Comparison of ENCODE assay signal across 9 mouse cellular contexts in the genomic region with DNA sequence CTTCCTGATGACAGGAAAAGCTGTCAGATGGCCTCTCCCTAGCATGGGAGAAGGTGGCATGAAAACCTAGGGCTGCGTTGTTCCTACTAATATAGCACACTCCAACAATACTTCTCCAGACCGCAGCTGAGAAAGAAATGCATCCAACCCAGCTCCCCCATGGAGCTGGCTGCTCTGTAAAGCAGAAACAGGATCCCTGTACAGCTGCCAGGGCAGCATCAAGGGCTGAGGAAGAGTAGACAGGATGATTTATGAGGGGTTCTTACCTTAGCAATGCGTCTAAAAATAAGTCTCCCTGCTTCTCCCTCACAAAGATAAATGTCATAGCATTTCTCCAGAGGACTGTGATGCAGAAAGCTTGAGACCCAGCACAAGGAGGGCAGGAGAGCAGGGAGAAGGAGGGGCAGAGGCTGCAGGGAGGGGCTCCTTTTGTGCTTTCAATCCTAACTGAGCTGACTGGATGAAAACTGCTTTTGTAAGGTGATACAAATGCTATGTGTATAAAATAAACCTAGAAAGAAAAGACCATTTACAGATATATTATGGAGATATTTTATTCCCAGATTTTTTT.
DNase-seq lines count a peak whose midpoint lies in the region; ATAC-seq lines count a peak whose summit lies in the region.
"Had no signal": no experiment of that assay in that cellular context is flagged by ENCODE, and none has a peak within 500 bp of the region (broad histone marks: within the 10 kb centered on the region; RNA-seq: fewer than 3 reads in every experiment).

No protein-coding gene starts in this region.

- H3K9ac ChIP-seq in forebrain, embryonic 14.5 days (ENCODE audit: low read length) = no peak overlapping the region; the same call in 1 of the 2 replicates
- H3K9ac ChIP-seq in limb, embryonic 11.5 days (ENCODE audit: low read length) = no peak overlapping the region

- H3K9me3 ChIP-seq in forebrain, embryonic 14.5 days (replicated peaks; ENCODE audit: control insufficient read depth, low read length) = no peaks in the 10 kb centered on the region
- no peaks in the 10 kb centered on the region for H3K9me3 ChIP-seq in limb, embryonic 11.5 days (ENCODE audit: control insufficient read depth, low read length)

- peak; percentile 57; the same call in 1 of the 2 replicates for ATAC-seq in forebrain, embryonic 14.5 days
- ATAC-seq in limb, embryonic 11.5 days (ENCODE audit: insufficient number of reproducible peaks, low FRiP score, low TSS enrichment, low read depth) = peak; percentile 68; the same call in 1 of the 2 replicates
- ATAC-seq: inflammation-experienced regulatory T-cells, adult 6 months had no signal

- peak overlapping the region; percentile 44; the same call in 1 of the 2 replicates for H3K27ac ChIP-seq in forebrain, embryonic 14.5 days (ENCODE audit: low read depth, low read length)
- H3K27ac ChIP-seq in limb, embryonic 11.5 days (replicated peaks; ENCODE audit: low read depth, low read length) = no peak overlapping the region

- no peak overlapping the region for H3K4me3 ChIP-seq in forebrain, embryonic 14.5 days (ENCODE audit: low read depth, low read length)
- no peak overlapping the region for H3K4me3 ChIP-seq in limb, embryonic 11.5 days (ENCODE audit: low read depth, low read length)

- no peaks in the 10 kb centered on the region for H3K27me3 ChIP-seq in forebrain, embryonic 14.5 days (replicated peaks; ENCODE audit: control insufficient read depth, insufficient read depth, low read length)
- H3K27me3 ChIP-seq in limb, embryonic 11.5 days (ENCODE audit: control insufficient read depth, insufficient read depth, low read length) = no peaks in the 10 kb centered on the region

- no peak overlapping the region for H3K4me2 ChIP-seq in forebrain, embryonic 14.5 days (ENCODE audit: low read length)
- no peak overlapping the region for H3K4me2 ChIP-seq in limb, embryonic 11.5 days (ENCODE audit: low read depth, severe bottlenecking)

- H3K36me3 ChIP-seq in forebrain, embryonic 14.5 days (ENCODE audit: control insufficient read depth, insufficient read depth, low read length) = peaks cover 13% of the 10 kb centered on the region
- no peaks in the 10 kb centered on the region for H3K36me3 ChIP-seq in limb, embryonic 11.5 days (ENCODE audit: control insufficient read depth, insufficient read depth, low read length)

- peaks cover 11% of the 10 kb centered on the region; the same call in 1 of the 2 replicates for H3K4me1 ChIP-seq in forebrain, embryonic 14.5 days (ENCODE audit: control insufficient read depth, insufficient read depth, low read length)
- H3K4me1 ChIP-seq in limb, embryonic 11.5 days (ENCODE audit: control insufficient read depth, insufficient read depth, low read length) = peaks cover 5% of the 10 kb centered on the region; the same call in 1 of the 2 replicates

- DNase-seq in adrenal gland, postnatal 10 days = peak; percentile 9
- no peak for DNase-seq in adrenal gland, adult 8-10 months
- peak; percentile 89 for DNase-seq in NIH3T3 (ENCODE audit: low read depth)
- peak; percentile 39 for DNase-seq in forebrain, embryonic 14.5 days (ENCODE audit: low spot score)
- DNase-seq in limb, embryonic 11.5 days (ENCODE audit: low spot score) = peak; percentile 38
- DNase-seq in yolk sac, embryonic 10.5 days (ENCODE audit: low spot score) = no peak
- DNase-seq in spleen, adult 18-20 months = no peak
- no peak for DNase-seq in left cerebral cortex, adult 18-20 months (ENCODE audit: low spot score in 2 of 2)

- WGBS in forebrain, embryonic 14.5 days = 17% methylated on average over 3 of the region's 3 CpGs
- WGBS in limb, embryonic 11.5 days = 15% methylated on average over 3 of the region's 3 CpGs

Comparison
In these comparisons a context has a peak if more than half of its experiments do, and no peak if none do; other contexts are left out.
1. DNase-seq: peak in adrenal gland, postnatal 10 days (single experiment), NIH3T3 (single experiment), forebrain, embryonic 14.5 days (single experiment) and limb, embryonic 11.5 days (single experiment); none in adrenal gland, adult 8-10 months (single experiment), yolk sac, embryonic 10.5 days (single experiment), spleen, adult 18-20 months (0 of 2) and left cerebral cortex, adult 18-20 months (0 of 2).